Mouse (Mus musculus): ENCODE measurements at regions not wholly inside any gene's neighbourhood (a gene's known extent, or its start where the extent isn't known, plus 50 kb on each side); places are given as distances from the start of the nearest gene placed in this dataset.

DNA sequence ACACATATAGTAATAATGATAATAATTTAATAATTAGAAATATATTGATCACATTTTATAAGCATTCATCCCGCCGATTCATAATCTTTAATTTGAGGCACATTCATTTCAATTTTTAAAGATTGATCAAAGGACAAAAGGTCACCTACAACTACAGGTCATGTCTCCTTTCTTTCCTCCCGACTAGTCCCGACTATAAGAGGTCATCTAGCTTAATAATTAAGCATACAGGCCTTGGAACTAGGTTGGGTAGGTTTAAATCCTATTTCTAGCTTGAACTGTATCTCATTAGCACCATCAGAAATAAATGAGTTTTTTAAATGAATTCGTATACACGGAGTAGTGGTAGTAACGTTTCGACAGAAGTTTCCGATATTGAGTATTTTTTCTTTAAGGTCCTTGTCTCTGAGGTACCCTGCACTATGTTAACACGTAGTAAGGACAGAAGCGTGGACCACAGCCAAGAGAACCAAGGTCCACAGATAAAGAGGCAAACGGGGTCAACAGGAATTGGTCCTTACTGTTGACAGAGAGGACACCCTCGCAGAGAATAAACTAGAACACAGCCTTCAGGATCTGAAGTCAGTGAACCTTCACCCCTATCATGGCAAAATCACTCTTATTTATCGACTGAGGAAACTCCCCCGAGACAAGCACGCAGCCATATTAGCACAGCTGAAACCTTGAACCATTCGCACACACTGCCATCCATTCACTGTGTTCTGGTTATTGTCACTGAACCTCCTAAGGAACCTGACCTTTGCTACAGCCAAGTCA, 185.8 kb upstream of the Jmjd1c start:
- WGBS = 58% methylated on average over 17 of the region's 17 CpGs
- Histone ChIP-seq H3K4me1 (ENCODE audit: control insufficient read depth, insufficient read depth, low read length) (peaks cover 8% of the 10 kb centered on the region), H3K4me3 (replicated peaks; ENCODE audit: extremely low read depth, low read depth, low read length) (no peak overlapping the region)
- no peak for TF ChIP-seq CTCF (IDR thresholded peaks at IDR 0.05; ENCODE audit: insufficient read depth, low read length)
- no peak for TF ChIP-seq POLR2A (IDR thresholded peaks at IDR 0.05; ENCODE audit: borderline replicate concordance, extremely low read depth, low read depth, low read length)
- no peak for DNase-seq

DNA sequence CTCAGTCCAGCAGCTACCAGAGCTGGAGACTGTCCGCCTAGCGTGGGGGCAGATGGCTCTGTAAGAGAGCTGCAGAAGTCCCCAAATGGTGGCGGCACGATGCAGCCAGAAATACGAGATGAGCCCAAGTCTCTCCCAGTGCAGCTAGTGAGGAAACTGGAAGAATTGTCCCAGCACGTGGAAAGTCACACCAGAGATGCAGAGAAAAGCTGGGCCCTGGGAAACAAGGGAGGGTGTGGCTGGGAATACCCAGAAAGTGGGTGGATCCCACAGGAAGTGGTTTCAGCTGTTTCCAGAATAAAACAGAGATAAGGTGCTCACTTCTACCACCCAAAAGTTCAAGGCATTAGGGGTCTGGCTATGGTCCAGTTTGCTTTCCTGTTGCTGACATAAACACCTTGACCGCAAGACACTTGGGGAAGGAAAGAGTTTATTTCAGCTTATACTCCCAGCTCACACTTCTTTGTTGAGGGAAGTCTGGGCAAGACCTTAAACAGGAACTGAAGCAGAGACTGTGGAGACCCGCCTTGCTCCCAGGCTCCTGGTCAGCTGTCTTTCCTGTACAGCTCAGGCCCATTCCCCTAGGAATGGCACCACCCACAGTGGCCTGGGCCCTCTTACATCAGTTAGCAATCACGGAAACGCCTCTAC, 184.5 kb upstream of the Jmjd1c start:
- TF ChIP-seq POLR2A (IDR thresholded peaks at IDR 0.05; ENCODE audit: borderline replicate concordance, extremely low read depth, low read depth, low read length) (no peak), CTCF (IDR thresholded peaks at IDR 0.05; ENCODE audit: insufficient read depth, low read length) (no peak)
- H3K4me3 ChIP-seq (replicated peaks; ENCODE audit: extremely low read depth, low read depth, low read length) = peak overlapping the region; percentile 46
- H3K4me1 ChIP-seq (ENCODE audit: control insufficient read depth, insufficient read depth, low read length) = peaks cover 8% of the 10 kb centered on the region
- 39% methylated on average over 10 of the region's 10 CpGs for WGBS
- DNase-seq = peak; percentile 31

- TF ChIP-seq CTCF (IDR thresholded peaks at IDR 0.05; ENCODE audit: insufficient read depth, low read length) (no peak), POLR2A (IDR thresholded peaks at IDR 0.05; ENCODE audit: borderline replicate concordance, extremely low read depth, low read depth, low read length) (no peak)
- peaks cover 8% of the 10 kb centered on the region for H3K4me1 ChIP-seq (ENCODE audit: control insufficient read depth, insufficient read depth, low read length)
- no peak for DNase-seq
- WGBS = 85% methylated on average over 4 of the region's 4 CpGs
- no peak overlapping the region for H3K4me3 ChIP-seq (replicated peaks; ENCODE audit: extremely low read depth, low read depth, low read length)
Measured at GRCm38 (mm10) chr10:66912440-66912839, 183.5 kb upstream of the Jmjd1c start.

DNA sequence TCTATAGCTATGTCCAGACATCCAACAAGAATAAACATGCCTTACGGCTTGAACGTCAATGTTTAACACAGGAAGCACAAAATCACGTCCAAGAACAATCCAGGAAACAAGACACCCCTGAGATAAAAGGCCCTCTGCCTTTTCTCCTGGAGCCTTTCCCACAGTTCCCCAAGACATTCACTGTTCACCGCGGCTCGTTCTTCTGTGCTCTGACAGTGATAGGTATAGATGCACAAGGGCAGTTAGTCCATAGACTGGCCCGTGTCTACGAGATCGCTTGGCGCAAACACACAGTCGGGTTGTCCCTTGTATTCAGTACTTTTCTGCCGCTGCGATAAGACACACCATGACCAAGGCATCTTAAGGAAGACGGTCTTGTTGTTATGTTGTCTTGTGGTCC, 182.7 kb upstream of the Jmjd1c start:
- DNase-seq = no peak
- 48% methylated on average over 14 of the region's 14 CpGs for WGBS
- H3K4me1 ChIP-seq (ENCODE audit: control insufficient read depth, insufficient read depth, low read length) = peaks cover 8% of the 10 kb centered on the region
- no peak overlapping the region for H3K4me3 ChIP-seq (replicated peaks; ENCODE audit: extremely low read depth, low read depth, low read length)
- TF ChIP-seq CTCF (IDR thresholded peaks at IDR 0.05; ENCODE audit: insufficient read depth, low read length) = no peak
- no peak for TF ChIP-seq POLR2A (IDR thresholded peaks at IDR 0.05; ENCODE audit: borderline replicate concordance, extremely low read depth, low read depth, low read length)

GRCm38 (mm10) chr10:66913627-66914026, 182.3 kb upstream of the Jmjd1c start:
- 73% methylated on average over 7 of the region's 8 CpGs for WGBS
- TF ChIP-seq CTCF (IDR thresholded peaks at IDR 0.05; ENCODE audit: insufficient read depth, low read length) (no peak), POLR2A (IDR thresholded peaks at IDR 0.05; ENCODE audit: borderline replicate concordance, extremely low read depth, low read depth, low read length) (no peak)
- DNase-seq = no peak
- no peak overlapping the region for H3K4me3 ChIP-seq (replicated peaks; ENCODE audit: extremely low read depth, low read depth, low read length)
- peaks cover 8% of the 10 kb centered on the region for H3K4me1 ChIP-seq (ENCODE audit: control insufficient read depth, insufficient read depth, low read length)

GRCm38 (mm10) chr10:66914288-66914975, 181.5 kb upstream of the Jmjd1c start:
- TF ChIP-seq CTCF (IDR thresholded peaks at IDR 0.05; ENCODE audit: insufficient read depth, low read length) = no peak
- no peak for TF ChIP-seq POLR2A (IDR thresholded peaks at IDR 0.05; ENCODE audit: borderline replicate concordance, extremely low read depth, low read depth, low read length)
- H3K4me3 ChIP-seq (replicated peaks; ENCODE audit: extremely low read depth, low read depth, low read length) = no peak overlapping the region
- 75% methylated on average over 12 of the region's 12 CpGs for WGBS
- H3K4me1 ChIP-seq (ENCODE audit: control insufficient read depth, insufficient read depth, low read length) = peaks cover 8% of the 10 kb centered on the region
- DNase-seq = no peak

DNA sequence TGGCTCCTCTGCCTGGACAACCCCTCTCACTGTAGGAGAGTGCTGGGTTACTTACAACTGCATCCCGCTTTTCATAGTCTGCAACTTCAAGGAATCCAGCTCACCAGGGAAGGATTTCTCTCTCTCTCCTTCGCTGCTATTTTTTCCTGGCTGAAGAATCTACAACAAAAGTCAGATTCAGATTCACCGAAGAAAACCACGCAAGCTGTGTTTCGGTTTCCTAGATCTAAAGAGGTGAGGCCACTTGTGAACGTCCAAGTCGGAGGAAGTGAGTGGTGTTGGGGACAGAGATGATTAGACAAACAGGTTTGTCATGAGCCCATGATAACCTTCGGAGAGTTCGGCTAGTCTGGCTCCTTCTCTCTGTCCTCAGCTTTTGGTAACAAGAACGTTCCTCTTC, 180.1 kb upstream of the Jmjd1c start:
- no peak for DNase-seq
- no peak overlapping the region for H3K4me3 ChIP-seq (replicated peaks; ENCODE audit: extremely low read depth, low read depth, low read length)
- H3K4me1 ChIP-seq (ENCODE audit: control insufficient read depth, insufficient read depth, low read length) = peaks cover 14% of the 10 kb centered on the region
- TF ChIP-seq CTCF (IDR thresholded peaks at IDR 0.05; ENCODE audit: insufficient read depth, low read length) = no peak
- no peak for TF ChIP-seq POLR2A (IDR thresholded peaks at IDR 0.05; ENCODE audit: borderline replicate concordance, extremely low read depth, low read depth, low read length)
- WGBS = 71% methylated on average over 10 of the region's 10 CpGs

DNA sequence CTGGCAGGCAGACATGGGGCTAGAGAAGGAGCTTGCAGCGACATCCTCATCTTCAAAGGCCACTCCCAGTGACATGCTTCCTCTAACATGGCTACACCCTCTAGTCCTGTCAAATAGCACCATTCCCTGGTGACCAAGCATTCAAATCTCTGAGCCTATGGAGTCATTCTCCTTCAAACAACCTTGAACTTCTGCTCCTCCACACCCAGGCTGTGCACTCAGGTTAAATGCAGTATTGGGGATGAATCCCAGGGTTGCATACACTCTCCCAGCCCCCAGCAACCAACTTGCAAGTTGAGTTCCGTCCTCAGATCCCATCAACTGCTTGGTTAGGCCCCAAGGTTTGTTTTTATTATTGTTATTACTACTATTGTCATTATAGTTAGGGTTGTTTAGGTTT, 178.2 kb upstream of the Jmjd1c start:
- 82% methylated on average over 2 of the region's 2 CpGs for WGBS
- H3K4me3 ChIP-seq (replicated peaks; ENCODE audit: extremely low read depth, low read depth, low read length) = no peak overlapping the region
- TF ChIP-seq POLR2A (IDR thresholded peaks at IDR 0.05; ENCODE audit: borderline replicate concordance, extremely low read depth, low read depth, low read length) (no peak), CTCF (IDR thresholded peaks at IDR 0.05; ENCODE audit: insufficient read depth, low read length) (no peak)
- peaks cover 16% of the 10 kb centered on the region for H3K4me1 ChIP-seq (ENCODE audit: control insufficient read depth, insufficient read depth, low read length)
- no peak for DNase-seq

DNA sequence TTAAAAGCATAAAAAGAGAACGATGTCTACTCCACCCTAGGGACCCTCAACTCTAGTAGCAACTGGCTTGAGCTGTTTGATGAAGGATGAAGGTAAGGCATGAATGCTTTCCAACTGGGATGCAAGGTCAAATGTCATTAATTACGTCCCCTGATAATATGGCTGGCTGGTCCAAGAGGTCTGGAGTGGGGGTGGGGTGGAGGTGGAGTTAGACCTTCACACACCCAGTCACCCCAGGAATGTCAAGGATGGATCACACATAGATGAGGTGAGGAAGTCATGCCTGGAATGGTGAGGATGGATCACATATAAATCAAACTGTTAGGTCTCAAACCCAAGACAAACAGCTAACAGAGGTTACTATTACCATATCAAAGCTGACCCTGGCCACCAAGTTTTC, 177.2 kb upstream of the Jmjd1c start:
- WGBS = 92% methylated on average over 2 of the region's 2 CpGs
- H3K4me3 ChIP-seq (replicated peaks; ENCODE audit: extremely low read depth, low read depth, low read length) = no peak overlapping the region
- H3K4me1 ChIP-seq (ENCODE audit: control insufficient read depth, insufficient read depth, low read length) = peaks cover 12% of the 10 kb centered on the region
- DNase-seq = no peak
- no peak for TF ChIP-seq POLR2A (IDR thresholded peaks at IDR 0.05; ENCODE audit: borderline replicate concordance, extremely low read depth, low read depth, low read length)
- TF ChIP-seq CTCF (IDR thresholded peaks at IDR 0.05; ENCODE audit: insufficient read depth, low read length) = no peak

Measured in lung, adult 2 months (tissue).